Mouse (Mus musculus) neural tube, embryonic 15.5 days (tissue): ENCODE measurements around the gene Gm20388. TPM values are rescaled to one million over a fixed set of nuclear protein-coding genes. Genes with fewer than 3 reads are reported as not detected.

Source experiments
- ATAC-seq: fragments of 200-750 bp; cut with Nextera tagmentation; 2 replicates; pipeline ENCODE4 v1.8.0; 2017; ENCODE audit warnings: mild to moderate bottlenecking, moderate TSS enrichment, moderate library complexity; ENCODE audit not compliant: low FRiP score
- H3K27ac ChIP-seq: fragments of 300-500 bp; sonication (generic); replicated peaks from 2 replicates; pipeline ENCODE4 v1.5.1; 2015; ENCODE audit warnings: mild to moderate bottlenecking, inconsistent platforms
- H3K27me3 ChIP-seq: fragments of 300-500 bp; sonication (generic); replicated peaks from 2 replicates; pipeline ENCODE4 v1.6.1; 2015; ENCODE audit warnings: inconsistent platforms
- H3K36me3 ChIP-seq: fragments of 300-500 bp; sonication (generic); 2 replicates; pipeline ENCODE4 v1.6.1; 2015; ENCODE audit warnings: inconsistent platforms
- H3K4me1 ChIP-seq: fragments of 300-500 bp; sonication (generic); 2 replicates; pipeline ENCODE4 v1.6.1; 2015; ENCODE audit warnings: inconsistent platforms
- H3K4me2 ChIP-seq: fragments of 300-500 bp; sonication (generic); 2 replicates; pipeline ENCODE4 v1.6.1; 2015; ENCODE audit warnings: inconsistent platforms, mild to moderate bottlenecking, moderate library complexity
- H3K4me3 ChIP-seq: fragments of 300-500 bp; sonication (generic); replicated peaks from 2 replicates; pipeline ENCODE4 v1.5.1; 2015; ENCODE audit warnings: mild to moderate bottlenecking, inconsistent platforms
- H3K9ac ChIP-seq: fragments of 300-500 bp; sonication (generic); replicated peaks from 2 replicates; pipeline ENCODE4 v1.6.1; 2015; ENCODE audit warnings: mild to moderate bottlenecking, inconsistent platforms
- H3K9me3 ChIP-seq: fragments of 300-500 bp; sonication (generic); replicated peaks from 2 replicates; pipeline ENCODE4 v1.6.1; 2016; ENCODE audit warnings: inconsistent platforms
- WGBS: fragments of 180-500 bp; shearing (Covaris S2); methylation state at CpG from one replicate; pipeline ENCODE4 v1.1.7; 2015; ENCODE audit warnings: mixed read lengths; 5-methylcytosine and 5-hydroxymethylcytosine counted together
- polyA plus RNA-seq: library from polyadenylated mRNA; unstranded; fragments of >200 nt; fragmentation: Nextera tagmentation; extraction: Ambion mirVana; gene quantifications from 2 replicates; pipeline ENCODE4 v1.2.1, GENCODE M21; 2015

Gm20388 gene
- polyA plus RNA-seq, 1 experiment from 2014 or later, result not detected

- Histone ChIP-seq H3K9ac (no peak overlapping the region), H3K4me3 (no peak overlapping the region), H3K9me3 (no peaks in the 10 kb centered on the region), H3K4me2 (no peak overlapping the region), H3K4me1 (peaks cover 40% of the 10 kb centered on the region), H3K27me3 (no peaks in the 10 kb centered on the region), H3K27ac (peak overlapping the region; percentile 10; the same call in 1 of the 2 replicates), H3K36me3 (0 out of 2 replicates have a peak, but pooled peaks cover 4% of the 10 kb centered on the region)
- no peak; the same call in 1 of the 2 replicates for ATAC-seq
- WGBS, result 27% methylated on average over 10 of the region's 10 CpGs
Observed at GRCm38 (mm10) chr8:124314803-124315202, 4404.2 kb downstream of the Gm20388 start.

- Histone ChIP-seq H3K27ac (peak overlapping the region; percentile 37; the same call in 1 of the 2 replicates), H3K4me3 (no peak overlapping the region), H3K9ac (no peak overlapping the region), H3K27me3 (no peaks in the 10 kb centered on the region), H3K4me2 (no peak overlapping the region), H3K36me3 (0 out of 2 replicates have a peak, but pooled peaks cover 4% of the 10 kb centered on the region), H3K4me1 (peaks cover 57% of the 10 kb centered on the region), H3K9me3 (no peaks in the 10 kb centered on the region)
- no peak for ATAC-seq
- WGBS, result 57% methylated on average over 12 of the region's 12 CpGs
Observed at GRCm38 (mm10) chr8:124316466-124317136, 4406.0 kb downstream of the Gm20388 start.

DNA sequence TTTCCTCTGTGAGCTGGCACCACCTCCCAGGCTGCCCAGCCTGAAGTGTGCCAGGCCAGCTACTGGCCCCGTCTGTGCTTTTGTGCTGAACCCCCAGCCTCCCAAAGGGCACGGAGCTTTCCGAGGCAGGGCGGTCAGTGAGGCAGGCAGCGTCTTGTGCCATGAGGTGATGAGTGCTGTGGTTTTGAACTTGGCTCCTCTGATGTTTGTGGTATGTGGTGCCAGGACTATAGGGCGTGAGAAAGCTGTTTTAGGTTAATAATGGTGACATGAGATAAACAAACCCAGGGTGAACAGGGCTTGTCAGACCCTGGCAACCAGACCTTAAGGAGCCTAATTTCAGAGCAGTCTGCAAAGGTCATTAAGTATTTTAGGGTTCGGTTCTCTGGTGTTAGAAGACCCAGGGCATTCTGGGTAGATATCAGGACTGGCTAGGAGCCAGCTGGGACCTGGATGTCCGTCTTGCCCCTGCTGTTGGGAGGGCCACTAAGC lies 4406.6 kb downstream of the Gm20388 start:
- 0 out of 2 replicates have a peak, but pooled peaks cover under 1% of the 10 kb centered on the region for H3K36me3 ChIP-seq
- no peak overlapping the region for H3K9ac ChIP-seq
- peaks cover 63% of the 10 kb centered on the region for H3K4me1 ChIP-seq
- no peak for ATAC-seq
- H3K4me3 ChIP-seq, result no peak overlapping the region
- no peak overlapping the region for H3K4me2 ChIP-seq
- 65% methylated on average over 8 of the region's 8 CpGs for WGBS
- H3K27me3 ChIP-seq, result no peaks in the 10 kb centered on the region
- H3K27ac ChIP-seq, result no peak overlapping the region; the same call in 1 of the 2 replicates
- no peaks in the 10 kb centered on the region for H3K9me3 ChIP-seq

GRCm38 (mm10) chr8:124317821-124318220 lies 4407.2 kb downstream of the Gm20388 start:
- Histone ChIP-seq H3K9me3 (no peaks in the 10 kb centered on the region), H3K4me3 (no peak overlapping the region), H3K27me3 (no peaks in the 10 kb centered on the region), H3K36me3 (no peaks in the 10 kb centered on the region), H3K4me2 (no peak overlapping the region), H3K27ac (no peak overlapping the region), H3K4me1 (peaks cover 69% of the 10 kb centered on the region), H3K9ac (no peak overlapping the region)
- 77% methylated on average over 6 of the region's 6 CpGs for WGBS
- ATAC-seq, result no peak

DNA sequence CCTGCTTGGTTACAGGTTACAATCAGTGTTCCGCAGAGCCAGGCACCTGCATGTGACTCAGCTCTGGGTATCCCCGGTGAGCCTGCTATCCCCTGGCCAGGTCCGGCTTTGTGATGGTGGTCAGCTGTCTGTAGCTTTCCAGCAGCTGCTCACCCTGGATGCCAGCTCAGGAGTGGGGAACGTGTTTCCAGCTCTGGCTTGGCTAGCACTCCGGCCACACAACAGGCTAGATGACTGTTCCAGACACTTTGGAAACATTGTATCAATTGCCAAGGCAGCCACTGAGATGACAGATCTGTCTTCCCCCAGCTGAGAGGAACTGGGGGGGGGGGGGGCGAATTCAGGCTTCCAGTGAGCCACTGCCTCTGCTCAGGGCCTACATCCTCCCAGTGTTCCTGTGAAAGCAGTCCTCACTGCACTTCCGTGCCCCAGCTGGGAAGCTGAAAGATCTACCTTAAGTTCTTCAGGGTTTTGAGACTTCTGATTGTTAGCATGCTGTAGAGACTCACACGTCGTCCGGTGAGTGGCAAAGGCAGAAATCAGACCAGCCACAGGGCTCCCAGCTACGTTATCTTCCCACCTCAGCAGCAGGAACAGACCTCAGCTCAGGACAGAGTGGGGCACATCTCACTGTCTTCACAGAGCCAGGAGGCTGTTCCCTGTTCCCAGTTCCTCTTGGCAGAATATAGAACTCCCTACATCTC lies 4408.1 kb downstream of the Gm20388 start:
- no peaks in the 10 kb centered on the region for H3K27me3 ChIP-seq
- peaks cover 74% of the 10 kb centered on the region for H3K4me1 ChIP-seq
- ATAC-seq, result no peak
- H3K36me3 ChIP-seq, result peaks cover 4% of the 10 kb centered on the region; the same call in 1 of the 2 replicates
- no peak overlapping the region for H3K4me2 ChIP-seq
- H3K9me3 ChIP-seq, result no peaks in the 10 kb centered on the region
- WGBS, result 74% methylated on average over 11 of the region's 11 CpGs
- H3K9ac ChIP-seq, result no peak overlapping the region
- no peak overlapping the region for H3K4me3 ChIP-seq
- no peak overlapping the region for H3K27ac ChIP-seq

DNA sequence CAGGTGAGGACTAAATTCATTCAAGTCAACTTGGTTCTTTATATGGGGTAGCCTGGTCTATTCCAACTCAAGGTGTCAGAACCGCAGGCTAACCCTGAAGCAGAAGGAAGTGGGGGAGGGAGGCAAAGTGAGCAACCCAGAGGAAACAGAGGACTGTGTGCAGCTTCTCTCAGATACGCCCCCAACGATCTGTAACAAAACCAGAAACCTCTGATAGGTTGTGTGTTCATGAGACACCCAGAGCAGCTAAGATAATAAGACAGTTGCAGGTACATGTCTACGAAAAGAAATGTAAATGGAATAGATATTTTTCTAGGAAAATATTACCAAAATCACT lies 4408.6 kb downstream of the Gm20388 start:
- Histone ChIP-seq H3K36me3 (peaks cover 10% of the 10 kb centered on the region), H3K4me1 (peaks cover 74% of the 10 kb centered on the region), H3K9me3 (no peaks in the 10 kb centered on the region), H3K9ac (no peak overlapping the region), H3K27me3 (no peaks in the 10 kb centered on the region), H3K27ac (no peak overlapping the region), H3K4me3 (no peak overlapping the region), H3K4me2 (no peak overlapping the region)
- WGBS, result 95% methylated on average over 4 of the region's 4 CpGs
- no peak for ATAC-seq

GRCm38 (mm10) chr8:124321227-124321840 lies 4410.7 kb downstream of the Gm20388 start:
- Histone ChIP-seq H3K4me1 (peaks cover 58% of the 10 kb centered on the region), H3K4me2 (peak overlapping the region; percentile 19)
- 26% methylated on average over 12 of the region's 12 CpGs for WGBS

DNA sequence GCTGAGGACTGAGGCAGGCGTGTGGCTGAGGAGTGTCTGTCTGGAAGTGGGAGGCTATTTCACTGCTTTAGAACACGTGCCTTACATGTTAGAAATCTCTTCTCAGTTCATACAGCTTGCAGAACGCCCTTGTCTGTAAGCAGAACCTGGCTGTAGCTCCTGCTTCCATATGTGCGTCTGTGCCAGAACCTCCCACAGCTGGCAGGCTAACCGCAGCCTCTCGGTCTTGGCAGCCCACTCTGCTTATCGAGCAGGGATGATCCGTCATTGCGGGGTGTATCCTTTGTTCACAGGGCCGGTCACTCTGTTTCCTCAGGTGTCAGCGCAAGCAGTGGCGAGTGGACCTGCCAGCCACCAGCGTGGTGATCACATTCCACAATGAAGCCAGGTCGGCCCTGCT lies 4412.7 kb downstream of the Gm20388 start:
- Histone ChIP-seq H3K27me3 (no peaks in the 10 kb centered on the region), H3K36me3 (peaks cover 47% of the 10 kb centered on the region), H3K4me1 (peaks cover 41% of the 10 kb centered on the region), H3K27ac (no peak overlapping the region), H3K9ac (no peak overlapping the region), H3K9me3 (no peaks in the 10 kb centered on the region), H3K4me2 (no peak overlapping the region), H3K4me3 (no peak overlapping the region)
- ATAC-seq, result no peak
- WGBS, result 90% methylated on average over 14 of the region's 14 CpGs

More at GRCm38 (mm10) chr8:124321227-124321840, 4410.7 kb downstream of the Gm20388 start:
- Histone ChIP-seq H3K4me3 (no peak overlapping the region), H3K9ac (no peak overlapping the region), H3K9me3 (no peaks in the 10 kb centered on the region), H3K36me3 (peaks cover 30% of the 10 kb centered on the region), H3K27ac (peak overlapping the region; percentile 71), H3K27me3 (no peaks in the 10 kb centered on the region)
- ATAC-seq, result peak; percentile 25; the same call in 1 of the 2 replicates

DNA sequence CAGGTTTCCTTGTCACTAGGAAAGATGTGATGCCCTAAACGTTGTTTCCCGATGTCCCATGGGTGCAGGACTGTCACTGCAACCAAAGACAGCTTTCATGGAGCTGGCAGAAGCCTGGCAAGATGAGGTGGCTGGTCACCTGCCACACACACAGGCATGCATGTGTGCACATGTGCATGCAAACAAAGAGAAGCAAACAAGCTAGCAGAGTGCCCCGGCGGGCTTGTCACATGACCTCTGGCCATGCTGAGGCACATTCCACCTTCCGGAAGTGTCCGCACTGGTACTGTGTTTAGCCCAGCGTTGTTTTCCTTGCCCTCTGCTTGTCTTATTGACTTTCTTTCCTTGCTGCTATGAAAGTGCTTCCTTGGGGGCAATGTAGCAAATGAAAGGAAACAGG lies 4417.6 kb downstream of the Gm20388 start:
- Histone ChIP-seq H3K4me1 (0 out of 2 replicates have a peak, but pooled peaks cover 1% of the 10 kb centered on the region), H3K4me2 (no peak overlapping the region)
- WGBS, result 83% methylated on average over 7 of the region's 7 CpGs

GRCm38 (mm10) chr8:124329690-124330089 lies 4419.0 kb downstream of the Gm20388 start:
- no peak overlapping the region for H3K27ac ChIP-seq
- no peaks in the 10 kb centered on the region for H3K9me3 ChIP-seq
- H3K4me1 ChIP-seq, result no peaks in the 10 kb centered on the region
- no peak overlapping the region for H3K4me3 ChIP-seq
- no peak overlapping the region for H3K9ac ChIP-seq
- H3K36me3 ChIP-seq, result peaks cover 66% of the 10 kb centered on the region
- ATAC-seq, result no peak
- WGBS, result 51% methylated on average over 10 of the region's 10 CpGs
- H3K4me2 ChIP-seq, result no peak overlapping the region
- no peaks in the 10 kb centered on the region for H3K27me3 ChIP-seq

More for the DNA sequence above, 4417.6 kb downstream of the Gm20388 start:
- Histone ChIP-seq H3K36me3 (peaks cover 72% of the 10 kb centered on the region), H3K27ac (no peak overlapping the region), H3K4me3 (no peak overlapping the region), H3K27me3 (no peaks in the 10 kb centered on the region), H3K9me3 (no peaks in the 10 kb centered on the region), H3K9ac (no peak overlapping the region)
- ATAC-seq, result no peak

GRCm38 (mm10) chr8:124330433-124330832 lies 4419.8 kb downstream of the Gm20388 start:
- peak; percentile 82 for ATAC-seq
- Histone ChIP-seq H3K9me3 (no peaks in the 10 kb centered on the region), H3K4me3 (no peak overlapping the region), H3K27ac (peak overlapping the region; percentile 58; the same call in 1 of the 2 replicates), H3K36me3 (peaks cover 64% of the 10 kb centered on the region), H3K4me1 (no peaks in the 10 kb centered on the region), H3K9ac (no peak overlapping the region), H3K4me2 (no peak overlapping the region), H3K27me3 (no peaks in the 10 kb centered on the region)
- WGBS, result 57% methylated on average over 2 of the region's 3 CpGs
